Mouse (Mus musculus): Measurements from ENCODE around the gene Fsip1. TPM values are rescaled to one million over a fixed set of nuclear protein-coding genes. Genes with fewer than 3 reads are reported as not detected.
A peak's percentile ranks its signal among the peaks of the same experiment; 100 is the strongest.

Fsip1 gene
- total and polyA plus RNA-seq, 2 experiments from 2014 or later, result 1.2 to 6.1 TPM

- DNase-seq (ENCODE audit: low spot score), result no peak
- H3K4me2 ChIP-seq (ENCODE audit: low read depth, low read length, poor library complexity, severe bottlenecking), result no peak overlapping the region
Observed at GRCm38 (mm10) chr2:118182136-118182535, 74.6 kb downstream of the Fsip1 start.

GRCm38 (mm10) chr2:118179873-118180585 lies 76.7 kb downstream of the Fsip1 start:
- Histone ChIP-seq H3K4me1 (ENCODE audit: insufficient read depth, low read length) (no peaks in the 10 kb centered on the region), H3K27ac (ENCODE audit: low read depth, low read length) (no peak overlapping the region), H3K36me3 (ENCODE audit: insufficient read depth, low read length) (no peaks in the 10 kb centered on the region), H3K9me3 (ENCODE audit: low read length) (no peaks in the 10 kb centered on the region), H3K27me3 (ENCODE audit: insufficient read depth, low read length) (no peaks in the 10 kb centered on the region), H3K4me3 (ENCODE audit: low read depth, low read length) (no peak overlapping the region), H3K4me2 (ENCODE audit: low read depth, low read length, poor library complexity, severe bottlenecking) (peak overlapping the region; percentile 34), H3K9ac (replicated peaks; ENCODE audit: low read length, poor library complexity, severe bottlenecking) (no peak overlapping the region)
- TF ChIP-seq CTCF (IDR thresholded peaks at IDR 0.05), result no peak
- ATAC-seq (ENCODE audit: low FRiP score), result no peak
- no peak for DNase-seq (ENCODE audit: low spot score)

More at GRCm38 (mm10) chr2:118182136-118182535, 74.6 kb downstream of the Fsip1 start:
- ATAC-seq (ENCODE audit: low FRiP score), result no peak
- Histone ChIP-seq H3K9me3 (ENCODE audit: low read length) (no peaks in the 10 kb centered on the region), H3K27me3 (ENCODE audit: insufficient read depth, low read length) (no peaks in the 10 kb centered on the region), H3K27ac (ENCODE audit: low read depth, low read length) (no peak overlapping the region), H3K4me3 (ENCODE audit: low read depth, low read length) (no peak overlapping the region), H3K36me3 (ENCODE audit: insufficient read depth, low read length) (no peaks in the 10 kb centered on the region), H3K4me1 (ENCODE audit: insufficient read depth, low read length) (no peaks in the 10 kb centered on the region), H3K9ac (replicated peaks; ENCODE audit: low read length, poor library complexity, severe bottlenecking) (no peak overlapping the region)
- TF ChIP-seq CTCF (IDR thresholded peaks at IDR 0.05), result no peak
- WGBS, result 92% methylated on average over 2 of the region's 2 CpGs

- DNase-seq (ENCODE audit: low spot score) (no peak), ATAC-seq (ENCODE audit: low FRiP score) (no peak)
- Histone ChIP-seq H3K9ac (replicated peaks; ENCODE audit: low read length, poor library complexity, severe bottlenecking) (no peak overlapping the region), H3K4me2 (ENCODE audit: low read depth, low read length, poor library complexity, severe bottlenecking) (peak overlapping the region; percentile 34), H3K27me3 (ENCODE audit: insufficient read depth, low read length) (no peaks in the 10 kb centered on the region), H3K4me1 (ENCODE audit: insufficient read depth, low read length) (no peaks in the 10 kb centered on the region), H3K9me3 (ENCODE audit: low read length) (no peaks in the 10 kb centered on the region), H3K36me3 (ENCODE audit: insufficient read depth, low read length) (no peaks in the 10 kb centered on the region), H3K27ac (ENCODE audit: low read depth, low read length) (no peak overlapping the region), H3K4me3 (ENCODE audit: low read depth, low read length) (no peak overlapping the region)
- TF ChIP-seq CTCF (IDR thresholded peaks at IDR 0.05), result no peak
- 4% methylated on average over 7 of the region's 10 CpGs for WGBS
Observed at GRCm38 (mm10) chr2:118179472-118179871, 77.3 kb downstream of the Fsip1 start.

GRCm38 (mm10) chr2:118174558-118175383 lies 82.0 kb downstream of the Fsip1 start:
- TF ChIP-seq CTCF (IDR thresholded peaks at IDR 0.05), result no peak
- H3K9me3 ChIP-seq (ENCODE audit: low read length), result no peaks in the 10 kb centered on the region
- no peaks in the 10 kb centered on the region for H3K36me3 ChIP-seq (ENCODE audit: insufficient read depth, low read length)
- no peak overlapping the region for H3K9ac ChIP-seq (replicated peaks; ENCODE audit: low read length, poor library complexity, severe bottlenecking)
- WGBS, result 60% methylated on average over 10 of the region's 10 CpGs
- no peaks in the 10 kb centered on the region for H3K27me3 ChIP-seq (ENCODE audit: insufficient read depth, low read length)
- no peak overlapping the region for H3K4me2 ChIP-seq (ENCODE audit: low read depth, low read length, poor library complexity, severe bottlenecking)
- H3K4me3 ChIP-seq (ENCODE audit: low read depth, low read length), result no peak overlapping the region
- no peak for ATAC-seq (ENCODE audit: low FRiP score)
- no peak for DNase-seq (ENCODE audit: low spot score)
- H3K27ac ChIP-seq (ENCODE audit: low read depth, low read length), result no peak overlapping the region
- H3K4me1 ChIP-seq (ENCODE audit: insufficient read depth, low read length), result no peaks in the 10 kb centered on the region

GRCm38 (mm10) chr2:118168225-118168624 lies 88.5 kb downstream of the Fsip1 start:
- WGBS, result 53% methylated on average over 1 of the region's 1 CpGs
- Histone ChIP-seq H3K9ac (replicated peaks; ENCODE audit: low read length, poor library complexity, severe bottlenecking) (no peak overlapping the region), H3K36me3 (ENCODE audit: insufficient read depth, low read length) (no peaks in the 10 kb centered on the region), H3K4me1 (ENCODE audit: insufficient read depth, low read length) (no peaks in the 10 kb centered on the region), H3K27ac (ENCODE audit: low read depth, low read length) (no peak overlapping the region), H3K27me3 (ENCODE audit: insufficient read depth, low read length) (no peaks in the 10 kb centered on the region), H3K9me3 (ENCODE audit: low read length) (no peaks in the 10 kb centered on the region), H3K4me2 (ENCODE audit: low read depth, low read length, poor library complexity, severe bottlenecking) (no peak overlapping the region), H3K4me3 (ENCODE audit: low read depth, low read length) (no peak overlapping the region)
- TF ChIP-seq CTCF (IDR thresholded peaks at IDR 0.05), result no peak
- DNase-seq (ENCODE audit: low spot score) (no peak), ATAC-seq (ENCODE audit: low FRiP score) (no peak)

GRCm38 (mm10) chr2:118167731-118168130 lies 89.0 kb downstream of the Fsip1 start:
- Histone ChIP-seq H3K27ac (ENCODE audit: low read depth, low read length) (no peak overlapping the region), H3K9ac (replicated peaks; ENCODE audit: low read length, poor library complexity, severe bottlenecking) (no peak overlapping the region), H3K4me1 (ENCODE audit: insufficient read depth, low read length) (no peaks in the 10 kb centered on the region), H3K4me3 (ENCODE audit: low read depth, low read length) (no peak overlapping the region), H3K9me3 (ENCODE audit: low read length) (no peaks in the 10 kb centered on the region), H3K27me3 (ENCODE audit: insufficient read depth, low read length) (no peaks in the 10 kb centered on the region), H3K4me2 (ENCODE audit: low read depth, low read length, poor library complexity, severe bottlenecking) (no peak overlapping the region), H3K36me3 (ENCODE audit: insufficient read depth, low read length) (no peaks in the 10 kb centered on the region)
- WGBS, result 53% methylated on average over 4 of the region's 4 CpGs
- ATAC-seq (ENCODE audit: low FRiP score) (no peak), DNase-seq (ENCODE audit: low spot score) (peak; percentile 12)
- no peak for TF ChIP-seq CTCF (IDR thresholded peaks at IDR 0.05)
